Mouse (Mus musculus): ENCODE measurements around the gene Ptgdr. TPM values are rescaled to one million over a fixed set of nuclear protein-coding genes. Genes with fewer than 3 reads are reported as not detected.
"Not testable (repeated sequence)": the region's sequence is repeated elsewhere in the genome, so short reads cannot be mapped to it uniquely, and the experiment has no call there.

The Ptgdr gene
- 0.98 and 1.3 TPM in 2 replicates for polyA plus RNA-seq (2014; fragmentation: Nextera tagmentation; extraction: Ambion mirVana)

DNA sequence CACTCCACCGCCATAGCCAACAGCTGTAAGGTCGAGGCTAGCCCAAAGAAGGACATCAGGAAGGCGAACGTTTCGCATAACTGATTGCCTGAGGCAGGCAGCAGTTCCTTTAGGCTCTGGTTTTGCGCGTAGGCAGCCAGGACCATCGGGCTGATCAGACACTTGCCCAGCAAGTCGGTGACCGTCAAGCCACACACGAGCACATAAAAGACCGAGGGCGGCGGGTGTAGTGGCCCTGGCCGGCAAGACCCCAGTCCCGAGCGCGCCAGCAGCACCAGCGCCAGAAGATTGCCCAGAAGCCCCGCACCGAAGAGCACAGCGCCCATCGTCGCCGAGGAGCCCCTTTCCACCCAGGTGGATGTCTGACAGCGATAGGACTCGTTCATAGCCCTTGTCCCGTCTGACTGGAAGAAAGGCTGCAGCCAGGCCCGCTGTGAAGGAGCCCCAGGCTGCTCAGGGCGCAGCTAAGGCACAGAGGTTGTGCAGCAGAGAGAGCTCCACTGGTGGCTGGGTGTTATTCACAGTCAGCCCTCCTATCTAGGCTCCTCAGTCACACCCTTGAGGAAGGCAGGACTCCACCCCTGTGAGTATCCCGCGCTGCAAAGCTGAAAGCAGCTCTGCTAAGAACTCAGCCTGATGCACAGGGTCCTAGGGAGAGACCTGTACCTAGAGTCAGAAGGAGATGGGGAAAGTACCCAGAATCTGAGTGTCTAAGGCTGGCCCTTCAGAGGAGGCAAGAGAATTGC lies at the start of gene Ptgdr:
Gene Ptgdr (minus strand): TSS at position 508 of the 746 bp plus-strand sequence.
- 2% methylated on average over 32 of the region's 32 CpGs for WGBS
- Histone ChIP-seq H3K4me2 (replicated peaks; ENCODE audit: low read depth, low read length) (peak within 1 kb of the TSS; percentile 53), H3K36me3 (ENCODE audit: control insufficient read depth, insufficient read depth, low read length) (no peaks in the 10 kb centered on the region), H3K9me3 (ENCODE audit: control insufficient read depth, low read depth, low read length) (no peaks in the 10 kb centered on the region), H3K4me1 (ENCODE audit: control insufficient read depth, insufficient read depth, low read length) (0 out of 2 replicates have a peak, but pooled peaks cover 4% of the 10 kb centered on the region), H3K4me3 (ENCODE audit: low read depth, low read length) (peak within 1 kb of the TSS; percentile 29), H3K27ac (ENCODE audit: low read length) (0 out of 2 replicates have a peak within 1 kb of the TSS, but pooled peaks have one; percentile 10), H3K9ac (replicated peaks; ENCODE audit: low read depth, low read length) (peak within 1 kb of the TSS; percentile 21; the same call in 1 of the 2 replicates), H3K27me3 (ENCODE audit: control insufficient read depth, insufficient read depth, low read length) (0 out of 2 replicates have a peak, but pooled peaks cover 4% of the 10 kb centered on the region)
- peak; percentile 68 for ATAC-seq (ENCODE audit: insufficient number of reproducible peaks, insufficient read depth, low FRiP score, low read depth)

DNA sequence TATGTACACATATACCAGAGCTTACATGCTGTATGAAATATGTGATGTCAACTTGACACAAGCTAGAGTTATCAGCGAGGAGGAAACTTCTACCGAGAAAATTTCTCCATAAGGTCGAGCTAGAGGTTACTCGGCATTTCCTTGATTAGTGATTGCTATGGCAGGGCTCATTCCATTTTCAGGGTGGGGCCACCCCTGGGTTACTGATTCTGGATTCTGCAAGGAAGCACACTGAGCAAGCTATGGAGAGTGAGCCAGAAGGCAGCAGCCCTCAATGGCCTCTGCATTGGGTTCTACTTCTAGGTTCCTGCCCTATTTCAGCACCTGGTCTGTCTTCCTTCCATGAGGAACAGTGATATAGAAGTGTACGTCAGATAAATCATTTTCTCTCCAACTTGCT lies 48.6 kb upstream of the Ptgdr start:
- no peak overlapping the region for H3K4me2 ChIP-seq (replicated peaks; ENCODE audit: low read depth, low read length)
- WGBS: 69% methylated on average over 5 of the region's 5 CpGs
- no peak for ATAC-seq (ENCODE audit: insufficient number of reproducible peaks, insufficient read depth, low FRiP score, low read depth)

DNA sequence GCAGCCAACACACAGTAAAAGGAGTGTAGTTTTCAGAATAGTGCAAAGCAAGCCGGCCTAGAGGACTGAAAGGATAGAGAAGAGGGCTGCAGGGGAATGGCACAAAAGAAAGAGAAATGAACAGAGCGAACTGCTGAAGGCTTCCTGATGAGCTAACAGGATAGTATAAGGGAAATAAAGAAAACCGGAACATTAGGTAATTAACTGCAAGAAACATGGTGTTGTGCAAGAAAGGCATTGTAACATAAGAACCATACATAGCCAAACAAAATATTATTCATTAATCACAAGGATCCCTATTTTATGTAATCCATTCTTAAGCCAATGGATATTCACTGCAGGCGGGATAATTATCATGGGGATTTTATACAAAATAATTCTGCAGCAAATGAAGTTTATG lies 45.0 kb upstream of the Ptgdr start:
- no peak overlapping the region for H3K4me3 ChIP-seq (ENCODE audit: low read depth, low read length)
- no peaks in the 10 kb centered on the region for H3K4me1 ChIP-seq (ENCODE audit: control insufficient read depth, insufficient read depth, low read length)
- H3K9ac ChIP-seq (replicated peaks; ENCODE audit: low read depth, low read length): no peak overlapping the region
- H3K36me3 ChIP-seq (ENCODE audit: control insufficient read depth, insufficient read depth, low read length): no peaks in the 10 kb centered on the region
- no peaks in the 10 kb centered on the region for H3K9me3 ChIP-seq (ENCODE audit: control insufficient read depth, low read depth, low read length)
- ATAC-seq (ENCODE audit: insufficient number of reproducible peaks, insufficient read depth, low FRiP score, low read depth): no peak
- H3K27me3 ChIP-seq (ENCODE audit: control insufficient read depth, insufficient read depth, low read length): no peaks in the 10 kb centered on the region
- 88% methylated on average over 4 of the region's 4 CpGs for WGBS
- H3K27ac ChIP-seq (ENCODE audit: low read length): no peak overlapping the region
- no peak overlapping the region for H3K4me2 ChIP-seq (replicated peaks; ENCODE audit: low read depth, low read length)

More for the DNA sequence above, 48.6 kb upstream of the Ptgdr start:
- Histone ChIP-seq H3K9ac (replicated peaks; ENCODE audit: low read depth, low read length) (no peak overlapping the region), H3K36me3 (ENCODE audit: control insufficient read depth, insufficient read depth, low read length) (no peaks in the 10 kb centered on the region), H3K9me3 (ENCODE audit: control insufficient read depth, low read depth, low read length) (no peaks in the 10 kb centered on the region), H3K27ac (ENCODE audit: low read length) (no peak overlapping the region), H3K4me1 (ENCODE audit: control insufficient read depth, insufficient read depth, low read length) (no peaks in the 10 kb centered on the region), H3K4me3 (ENCODE audit: low read depth, low read length) (no peak overlapping the region), H3K27me3 (ENCODE audit: control insufficient read depth, insufficient read depth, low read length) (no peaks in the 10 kb centered on the region)

DNA sequence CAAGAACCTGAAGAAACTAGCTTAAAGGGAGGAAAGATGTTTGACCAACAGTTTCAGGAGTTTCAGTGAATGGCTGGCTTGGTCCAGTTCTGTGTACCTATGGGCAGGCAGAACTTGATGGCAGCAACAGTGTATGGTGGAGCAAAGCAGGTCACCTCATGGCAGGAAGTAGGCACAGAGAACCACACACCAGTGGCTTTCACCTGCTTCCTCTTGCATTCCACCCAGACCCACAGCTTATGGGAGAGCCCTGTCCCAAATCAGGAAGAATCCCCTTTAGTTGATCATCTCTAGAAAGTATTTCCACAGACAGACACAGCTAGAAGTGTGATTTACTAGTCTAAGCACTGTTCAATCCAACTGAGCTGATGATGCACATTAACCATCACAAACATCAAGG lies 42.6 kb upstream of the Ptgdr start:
- H3K27ac ChIP-seq (ENCODE audit: low read length); ATAC-seq (ENCODE audit: insufficient number of reproducible peaks, insufficient read depth, low FRiP score, low read depth); H3K4me2 ChIP-seq (replicated peaks; ENCODE audit: low read depth, low read length): not testable (repeated sequence)

DNA sequence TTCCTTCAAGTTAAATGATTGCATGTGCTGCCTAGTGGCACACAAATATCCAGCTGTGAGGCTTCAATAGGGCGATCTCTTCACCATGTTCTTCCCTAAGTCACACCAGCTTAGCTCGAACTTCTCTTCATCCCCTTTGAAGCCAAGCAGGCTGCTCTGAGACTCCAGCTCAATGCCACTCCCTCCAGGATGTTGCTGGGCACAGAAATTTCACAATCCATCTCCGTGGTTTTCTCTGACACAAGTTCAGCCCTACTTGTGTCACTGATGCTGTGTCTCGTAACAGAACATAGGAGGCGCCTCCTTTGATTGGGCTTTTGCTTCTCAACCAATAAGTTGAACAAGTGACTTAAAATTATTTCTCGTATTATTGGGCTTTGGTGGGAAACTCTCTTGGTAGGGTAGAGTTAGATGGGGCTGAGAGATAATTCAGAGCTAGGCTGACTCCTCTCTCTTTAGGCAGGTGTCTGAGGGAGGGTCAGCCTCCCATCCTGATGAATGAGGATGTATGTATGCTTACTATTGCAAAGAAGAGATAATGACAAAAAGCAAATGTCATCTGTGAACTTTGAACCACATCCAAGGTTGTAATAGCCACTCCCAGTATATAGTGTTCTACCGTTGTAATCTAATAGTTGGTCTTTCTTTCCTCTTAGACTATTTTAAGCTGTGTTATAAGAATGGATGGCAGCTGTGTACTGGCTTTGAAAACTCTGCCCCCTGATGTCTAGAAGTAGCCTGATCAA lies 32.4 kb upstream of the Ptgdr start:
- no peak for ATAC-seq (ENCODE audit: insufficient number of reproducible peaks, insufficient read depth, low FRiP score, low read depth)
- Histone ChIP-seq H3K9me3 (ENCODE audit: control insufficient read depth, low read depth, low read length) (no peaks in the 10 kb centered on the region), H3K4me2 (replicated peaks; ENCODE audit: low read depth, low read length) (no peak overlapping the region), H3K27ac (ENCODE audit: low read length) (no peak overlapping the region), H3K27me3 (ENCODE audit: control insufficient read depth, insufficient read depth, low read length) (no peaks in the 10 kb centered on the region), H3K9ac (replicated peaks; ENCODE audit: low read depth, low read length) (no peak overlapping the region), H3K36me3 (ENCODE audit: control insufficient read depth, insufficient read depth, low read length) (no peaks in the 10 kb centered on the region), H3K4me1 (ENCODE audit: control insufficient read depth, insufficient read depth, low read length) (no peaks in the 10 kb centered on the region), H3K4me3 (ENCODE audit: low read depth, low read length) (no peak overlapping the region)
- 71% methylated on average over 7 of the region's 7 CpGs for WGBS

More for the DNA sequence above, 42.6 kb upstream of the Ptgdr start:
- not testable (repeated sequence) for H3K4me1 ChIP-seq (ENCODE audit: control insufficient read depth, insufficient read depth, low read length); H3K36me3 ChIP-seq (ENCODE audit: control insufficient read depth, insufficient read depth, low read length); H3K27me3 ChIP-seq (ENCODE audit: control insufficient read depth, insufficient read depth, low read length); H3K4me3 ChIP-seq (ENCODE audit: low read depth, low read length); H3K9me3 ChIP-seq (ENCODE audit: control insufficient read depth, low read depth, low read length); H3K9ac ChIP-seq (replicated peaks; ENCODE audit: low read depth, low read length)

DNA sequence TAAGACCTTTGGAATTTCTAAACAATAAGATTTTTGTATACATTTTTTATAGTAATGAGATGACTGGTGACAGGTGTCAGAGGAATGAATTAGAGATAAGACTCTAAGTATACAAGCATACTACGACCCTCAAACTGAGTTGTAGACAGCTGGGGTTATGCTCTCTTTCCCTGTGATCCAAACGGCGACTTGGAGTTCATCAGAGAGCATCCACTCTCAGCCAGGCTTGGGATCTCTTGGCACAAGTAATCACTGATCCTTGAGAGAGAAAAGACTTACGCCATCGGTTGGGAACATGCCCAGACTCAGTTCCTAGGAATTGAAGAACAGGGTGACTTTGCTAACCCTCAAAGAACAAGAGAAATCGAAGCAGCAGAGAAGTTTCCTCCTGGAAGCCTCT lies 10.5 kb upstream of the Ptgdr start:
- Histone ChIP-seq H3K4me1 (ENCODE audit: control insufficient read depth, insufficient read depth, low read length) (no peaks in the 10 kb centered on the region), H3K4me2 (replicated peaks; ENCODE audit: low read depth, low read length) (no peak overlapping the region), H3K27me3 (ENCODE audit: control insufficient read depth, insufficient read depth, low read length) (no peaks in the 10 kb centered on the region), H3K9ac (replicated peaks; ENCODE audit: low read depth, low read length) (no peak overlapping the region), H3K36me3 (ENCODE audit: control insufficient read depth, insufficient read depth, low read length) (no peaks in the 10 kb centered on the region), H3K27ac (ENCODE audit: low read length) (no peak overlapping the region), H3K9me3 (ENCODE audit: control insufficient read depth, low read depth, low read length) (no peaks in the 10 kb centered on the region), H3K4me3 (ENCODE audit: low read depth, low read length) (no peak overlapping the region)
- ATAC-seq (ENCODE audit: insufficient number of reproducible peaks, insufficient read depth, low FRiP score, low read depth): no peak
- 54% methylated on average over 6 of the region's 6 CpGs for WGBS

DNA sequence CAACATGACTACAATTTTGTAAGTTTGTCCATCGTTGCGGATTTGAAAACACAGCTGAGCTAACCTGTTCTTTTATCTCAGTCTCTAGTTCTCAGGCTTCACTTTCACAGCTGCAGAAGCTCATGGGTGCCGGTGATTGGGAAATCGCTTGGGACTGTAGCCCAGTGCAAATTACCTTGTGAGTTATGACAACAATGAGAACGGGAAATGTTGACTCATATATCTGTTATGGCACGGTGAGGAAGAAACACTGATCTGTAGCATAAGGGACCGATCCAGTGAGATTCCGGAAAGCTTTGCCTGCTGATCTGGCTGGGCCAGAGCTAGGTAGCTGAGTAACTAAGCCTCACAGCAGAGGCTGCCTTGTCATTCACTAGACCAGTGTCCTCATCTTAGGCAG lies 6.5 kb upstream of the Ptgdr start:
- WGBS: 77% methylated on average over 8 of the region's 8 CpGs

DNA sequence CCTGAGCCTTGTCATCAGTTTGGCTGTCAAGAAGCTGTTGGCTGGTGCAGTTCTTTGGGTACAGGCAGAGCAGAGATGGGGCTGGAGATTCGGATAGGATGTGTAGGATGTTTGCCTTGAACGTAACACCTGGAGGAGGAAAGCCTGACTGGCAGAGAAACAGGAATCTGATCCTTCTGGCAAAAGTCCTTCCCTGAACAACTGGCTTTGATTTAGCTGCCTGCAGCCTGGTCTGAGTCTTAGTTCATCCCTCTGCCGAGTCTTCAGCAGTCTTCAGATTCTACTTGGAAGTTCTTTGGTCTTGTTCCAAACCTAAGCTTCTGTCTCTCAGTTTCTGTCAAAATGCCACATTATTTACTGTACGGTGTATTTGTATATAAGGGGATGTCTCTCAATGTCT lies 3.9 kb upstream of the Ptgdr start:
- no peak for ATAC-seq (ENCODE audit: insufficient number of reproducible peaks, insufficient read depth, low FRiP score, low read depth)
- WGBS: 41% methylated on average over 4 of the region's 4 CpGs
- no peaks in the 10 kb centered on the region for H3K36me3 ChIP-seq (ENCODE audit: control insufficient read depth, insufficient read depth, low read length)
- H3K4me3 ChIP-seq (ENCODE audit: low read depth, low read length): no peak overlapping the region
- no peak overlapping the region for H3K4me2 ChIP-seq (replicated peaks; ENCODE audit: low read depth, low read length)
- H3K9me3 ChIP-seq (ENCODE audit: control insufficient read depth, low read depth, low read length): no peaks in the 10 kb centered on the region
- H3K27ac ChIP-seq (ENCODE audit: low read length): no peak overlapping the region
- 0 out of 2 replicates have a peak, but pooled peaks cover 4% of the 10 kb centered on the region for H3K27me3 ChIP-seq (ENCODE audit: control insufficient read depth, insufficient read depth, low read length)
- H3K4me1 ChIP-seq (ENCODE audit: control insufficient read depth, insufficient read depth, low read length): 0 out of 2 replicates have a peak, but pooled peaks cover 4% of the 10 kb centered on the region
- no peak overlapping the region for H3K9ac ChIP-seq (replicated peaks; ENCODE audit: low read depth, low read length)

More for the DNA sequence above, 6.5 kb upstream of the Ptgdr start:
- Histone ChIP-seq H3K4me3 (ENCODE audit: low read depth, low read length) (no peak overlapping the region), H3K27me3 (ENCODE audit: control insufficient read depth, insufficient read depth, low read length) (no peaks in the 10 kb centered on the region), H3K36me3 (ENCODE audit: control insufficient read depth, insufficient read depth, low read length) (no peaks in the 10 kb centered on the region), H3K27ac (ENCODE audit: low read length) (no peak overlapping the region), H3K4me2 (replicated peaks; ENCODE audit: low read depth, low read length) (no peak overlapping the region), H3K9me3 (ENCODE audit: control insufficient read depth, low read depth, low read length) (no peaks in the 10 kb centered on the region), H3K4me1 (ENCODE audit: control insufficient read depth, insufficient read depth, low read length) (no peaks in the 10 kb centered on the region), H3K9ac (replicated peaks; ENCODE audit: low read depth, low read length) (no peak overlapping the region)
- no peak for ATAC-seq (ENCODE audit: insufficient number of reproducible peaks, insufficient read depth, low FRiP score, low read depth)

Data from stomach, embryonic 14.5 days (tissue).